9 mouse cellular contexts compared by ENCODE assay signal in the genomic region with DNA sequence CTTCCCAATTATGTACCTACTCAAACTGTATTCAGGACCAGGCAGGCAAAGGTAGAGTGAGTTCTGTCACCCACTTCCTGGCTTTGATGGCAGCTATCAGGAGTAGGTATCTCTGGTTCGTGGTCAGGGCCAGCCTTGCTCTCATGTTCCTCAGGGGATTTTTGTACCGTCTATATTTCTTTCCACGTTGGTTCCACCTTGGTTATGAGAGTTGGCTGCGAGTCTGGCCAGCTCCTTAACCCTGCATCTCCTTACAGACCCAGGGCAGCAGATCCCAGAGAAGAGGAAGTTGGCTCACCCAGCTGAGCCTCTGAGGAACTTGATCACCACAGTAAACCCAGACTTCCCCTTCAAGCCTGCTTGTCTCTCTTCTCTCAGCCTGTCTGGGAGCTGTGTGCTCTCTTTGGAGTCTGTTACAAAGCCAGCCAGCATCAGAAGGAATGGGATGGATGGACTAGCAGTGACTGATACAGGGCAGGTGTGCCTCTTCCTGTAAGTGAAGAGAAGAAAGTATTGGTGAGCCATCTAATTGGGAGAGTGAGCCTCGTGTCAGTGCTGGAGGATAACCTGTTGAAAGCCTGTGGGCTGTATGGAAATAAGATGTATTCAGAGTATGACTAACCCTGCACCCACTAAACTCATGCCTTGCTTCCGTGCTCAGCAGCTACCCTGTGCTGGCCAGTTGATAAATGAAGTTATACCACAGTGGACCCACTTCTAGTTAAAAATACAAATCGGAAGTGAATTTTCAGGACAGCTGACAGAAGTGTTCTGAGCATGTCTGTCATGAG. TPM values are rescaled to one million over a fixed set of nuclear protein-coding genes. Genes with fewer than 3 reads are reported as not detected.
A peak's percentile ranks its signal among the peaks of the same experiment; 100 is the strongest.
DNase-seq lines count a peak whose midpoint lies in the region; ATAC-seq lines count a peak whose summit lies in the region.
"Had no signal": no experiment of that assay in that cellular context is flagged by ENCODE, and none has a peak within 500 bp of the region (broad histone marks: within the 10 kb centered on the region; RNA-seq: fewer than 3 reads in every experiment).

No protein-coding gene starts in this region.

- peak; percentile 73 for ATAC-seq in neutrophil, adult 5-6 weeks (ENCODE audit: extremely low read depth, insufficient number of reproducible peaks, low FRiP score, poor library complexity, severe bottlenecking)

- peak; percentile 46 for DNase-seq in layer of hippocampus, adult 11-12 months (ENCODE audit: low spot score)
- DNase-seq in layer of hippocampus, postnatal 10 days (ENCODE audit: low spot score in 2 of 2) = no peak
- DNase-seq in CD4-positive, CD25-positive, alpha-beta regulatory T cell, adult 2 months (ENCODE audit: low read depth, low spot score) = peak; percentile 79
- DNase-seq in c-Kit-positive CD71-negative TER-119-negative erythroid progenitor cells, embryonic 14.5 days (ENCODE audit: low read depth) = peak; percentile 45
- no peak for DNase-seq in urinary bladder, postnatal 36 days (ENCODE audit: low spot score in 2 of 2)
- DNase-seq in adrenal gland, adult 18-20 months (ENCODE audit: low spot score in 2 of 2) = no peak
- no peak for DNase-seq in cerebellum, adult 11 months
- DNase-seq: kidney, adult 11 months had no signal

RNA-seq across cellular contexts. Expression of a gene that starts 53.4 kb away (rescaled TPM):
- 100 to 1,000 TPM; 119 to 123 TPM for total RNA-seq in layer of hippocampus, postnatal 10 days (2021)
- total RNA-seq in neutrophil, adult 5-6 weeks (2017) = 74.8 and 93.5 TPM in 2 replicates
- total RNA-seq in adrenal gland, adult 18-20 months (2021) = 10 to 100 TPM; 46.8 to 51.6 TPM

Comparison
In these comparisons a context has a peak if more than half of its experiments do, and no peak if none do; other contexts are left out.
1. DNase-seq: peak in layer of hippocampus, adult 11-12 months (single experiment), CD4-positive, CD25-positive, alpha-beta regulatory T cell, adult 2 months (single experiment) and c-Kit-positive CD71-negative TER-119-negative erythroid progenitor cells, embryonic 14.5 days (single experiment); none in layer of hippocampus, postnatal 10 days (0 of 2), urinary bladder, postnatal 36 days (0 of 2), adrenal gland, adult 18-20 months (0 of 2) and cerebellum, adult 11 months (single experiment).